Mouse (Mus musculus) liver (tissue): Measurements from ENCODE around the gene Ly6g6c.
"Not testable (repeated sequence)": the region's sequence is repeated elsewhere in the genome, so short reads cannot be mapped to it uniquely, and the experiment has no call there.

Experiments
- DNase-seq: peaks from one replicate; pipeline ENCODE4 v3.0.0-alpha.2; 2020; ENCODE audit warnings: mixed read lengths

Ly6g6c gene

DNA sequence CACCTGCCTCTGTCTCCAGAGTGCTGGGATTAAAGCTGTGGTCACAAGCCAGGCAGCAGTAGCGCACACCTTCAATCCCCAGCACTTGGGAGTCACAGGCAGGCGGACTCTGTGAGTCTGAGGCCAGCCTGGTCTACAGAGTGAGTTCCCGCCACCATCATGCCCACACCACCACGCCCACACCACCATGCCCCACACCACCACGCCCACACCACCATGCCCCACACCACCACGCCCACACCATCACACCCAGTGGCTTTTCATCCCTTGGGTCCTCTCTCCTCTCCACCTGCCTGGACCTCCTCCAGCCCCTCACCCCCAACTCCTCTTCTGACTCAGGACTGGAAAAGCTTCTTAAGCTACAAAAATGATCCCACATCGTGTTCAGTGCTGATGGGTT lies 33.3 kb upstream of the Ly6g6c start:
- no peak for DNase-seq

DNA sequence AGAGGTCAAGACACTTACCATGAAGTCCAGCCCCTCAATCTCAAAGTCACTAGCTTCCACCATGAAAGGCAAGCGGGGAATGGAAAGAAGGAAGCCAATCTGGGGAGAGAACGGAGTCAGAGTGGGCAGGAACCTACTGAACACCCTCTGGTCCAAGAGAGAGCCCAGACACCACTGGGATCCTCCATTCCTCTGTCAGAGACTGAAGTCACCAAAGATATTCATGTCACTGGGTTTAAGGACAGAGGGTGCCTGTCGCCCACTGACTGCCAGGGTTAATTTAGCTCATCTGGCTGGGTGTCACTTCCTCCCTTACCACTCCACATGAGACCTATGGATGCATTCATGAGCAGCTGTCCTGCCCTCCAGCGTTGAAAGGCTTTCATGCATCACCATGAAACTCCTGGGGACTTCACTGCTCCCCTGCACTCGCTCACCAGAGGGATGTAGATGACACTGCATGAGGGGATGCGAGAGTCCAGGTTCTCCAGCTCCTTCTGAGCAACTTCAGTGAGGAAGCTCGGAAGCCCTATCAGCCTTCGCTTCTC lies 32.8 kb upstream of the Ly6g6c start:
- DNase-seq = no peak

DNA sequence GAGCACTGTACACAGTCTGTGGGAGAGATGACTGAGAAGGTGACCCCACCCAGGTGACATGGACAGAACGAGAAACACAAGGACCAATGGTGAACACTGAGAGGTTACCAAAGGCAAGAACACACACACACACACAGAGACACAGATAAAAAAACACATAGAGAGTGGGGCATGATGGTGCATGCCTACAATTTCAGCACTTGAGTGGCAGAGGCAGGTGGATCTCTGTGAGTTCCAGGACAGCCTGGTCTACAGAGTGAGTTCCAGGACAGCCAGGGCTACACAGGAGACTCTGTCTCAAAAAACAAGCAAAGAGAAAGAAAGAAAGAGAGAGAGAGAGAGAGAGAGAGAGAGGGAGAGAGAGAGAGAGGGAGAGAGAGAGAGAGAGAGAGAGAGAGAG lies 31.5 kb upstream of the Ly6g6c start:
- DNase-seq = not testable (repeated sequence)

DNA sequence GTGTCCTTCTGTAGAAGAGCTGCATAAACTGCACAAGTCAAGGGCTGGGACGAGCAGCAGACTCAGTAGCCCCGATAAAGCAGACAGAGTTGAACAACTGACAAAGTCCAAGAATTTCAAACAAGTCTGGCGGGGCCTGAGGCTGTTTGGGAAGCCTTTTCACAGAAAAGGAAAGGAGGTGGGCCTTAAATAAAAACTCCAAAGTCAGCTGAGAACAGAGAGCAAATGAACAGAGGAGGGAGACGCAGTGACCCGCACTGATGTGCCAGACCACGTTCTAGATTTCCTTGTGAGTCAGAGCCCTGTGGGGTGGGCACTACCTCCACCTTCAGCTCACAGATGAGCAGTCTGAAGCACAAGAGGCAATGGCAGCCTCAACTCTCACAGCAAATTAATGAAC lies 30.3 kb upstream of the Ly6g6c start:
- DNase-seq = no peak

DNA sequence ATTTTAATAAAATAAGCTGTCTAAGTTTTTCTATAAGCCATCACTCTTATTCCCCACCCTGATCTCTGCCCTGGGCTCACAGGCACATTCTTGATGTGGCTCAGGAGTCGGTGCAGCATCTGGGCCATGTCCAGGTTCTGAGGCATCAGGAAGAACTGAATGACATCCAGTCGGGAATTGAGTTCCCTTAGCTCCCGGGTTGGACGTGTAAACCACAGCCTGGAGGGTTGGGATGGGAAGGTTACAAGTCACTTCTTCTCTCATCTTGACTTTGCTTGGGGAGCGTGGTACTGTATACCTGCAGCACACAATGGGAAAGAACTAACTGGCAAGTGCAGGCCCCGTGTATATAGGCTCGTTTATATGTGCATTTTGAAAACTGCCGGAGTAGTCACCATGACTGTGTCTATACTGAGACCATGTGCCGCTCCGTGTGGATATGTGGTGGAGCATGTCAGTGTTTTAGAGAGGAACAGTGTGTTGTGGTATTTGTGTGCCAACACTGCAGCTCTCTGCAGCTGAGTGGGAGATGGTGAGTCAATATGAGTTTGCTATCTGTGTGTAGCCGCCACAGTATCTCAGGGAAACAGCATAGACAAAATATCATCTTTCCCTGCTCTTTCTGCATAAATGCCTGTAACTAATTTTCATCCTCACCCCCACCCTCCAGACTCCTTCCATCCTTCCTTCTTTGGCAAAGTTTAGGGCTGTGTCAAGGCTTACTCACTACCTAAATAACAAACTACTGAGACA lies 25.9 kb upstream of the Ly6g6c start:
- no peak for DNase-seq

DNA sequence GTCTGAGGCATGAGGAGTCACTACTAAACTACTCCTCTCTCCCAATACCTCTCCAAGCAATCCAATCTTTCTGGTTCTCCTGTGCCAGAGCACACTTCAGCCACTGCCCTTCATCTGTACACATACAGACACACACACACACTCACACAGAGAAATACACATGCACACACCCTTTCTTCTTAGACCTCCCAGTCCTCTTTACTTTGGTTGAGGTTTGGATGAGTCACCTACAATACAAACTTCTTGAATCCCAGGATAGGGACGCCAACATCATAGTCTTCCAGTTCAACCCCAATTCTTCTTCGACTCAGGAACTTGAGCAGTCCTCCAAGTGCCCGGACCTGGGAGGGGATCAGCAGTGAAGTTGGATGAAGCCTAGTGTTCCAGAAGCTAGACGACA lies 21.4 kb upstream of the Ly6g6c start:
- no peak for DNase-seq

DNA sequence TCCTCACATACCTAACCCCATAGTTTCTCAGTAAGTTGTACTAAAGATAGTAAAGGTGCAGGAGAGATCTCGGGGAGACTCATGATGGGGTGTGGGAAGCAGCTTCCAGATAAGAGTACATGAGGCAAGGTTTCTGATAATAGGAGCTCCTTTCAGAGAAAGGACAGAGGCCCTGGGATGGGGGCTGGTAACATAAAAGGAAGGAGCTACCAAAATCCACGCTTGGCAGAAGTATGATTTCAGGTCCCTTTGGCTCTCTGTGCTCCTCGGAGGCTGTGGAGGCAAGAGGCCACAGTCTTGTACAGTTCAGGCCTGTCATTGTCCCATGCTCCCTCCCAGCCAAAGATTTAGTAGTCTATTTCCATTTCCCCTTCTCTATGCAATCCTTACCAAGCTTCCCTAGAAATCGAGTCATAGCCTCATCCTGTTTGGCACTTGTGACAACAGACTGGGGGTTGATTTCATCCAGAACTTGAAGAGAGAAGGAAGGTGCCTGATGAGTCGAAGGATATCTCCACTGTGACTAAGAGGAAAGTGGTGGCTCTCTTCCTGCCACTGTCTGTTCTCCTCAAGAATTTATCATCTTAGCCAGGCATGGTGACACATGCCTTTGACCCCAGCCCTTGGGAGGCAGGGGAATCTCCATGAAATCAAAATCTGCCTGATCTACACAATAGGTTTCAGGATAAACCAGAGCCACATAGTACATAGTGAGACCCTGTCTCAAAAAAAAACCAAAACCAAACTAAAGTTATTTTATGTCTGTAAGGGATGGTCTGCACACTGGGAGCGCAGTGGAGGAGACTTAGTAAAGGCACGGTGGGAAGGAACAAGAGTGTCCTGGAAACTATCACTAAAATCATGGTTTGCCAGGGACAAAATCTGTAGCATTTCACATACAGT lies 20.0 kb upstream of the Ly6g6c start:
- DNase-seq = peak; percentile 72

DNA sequence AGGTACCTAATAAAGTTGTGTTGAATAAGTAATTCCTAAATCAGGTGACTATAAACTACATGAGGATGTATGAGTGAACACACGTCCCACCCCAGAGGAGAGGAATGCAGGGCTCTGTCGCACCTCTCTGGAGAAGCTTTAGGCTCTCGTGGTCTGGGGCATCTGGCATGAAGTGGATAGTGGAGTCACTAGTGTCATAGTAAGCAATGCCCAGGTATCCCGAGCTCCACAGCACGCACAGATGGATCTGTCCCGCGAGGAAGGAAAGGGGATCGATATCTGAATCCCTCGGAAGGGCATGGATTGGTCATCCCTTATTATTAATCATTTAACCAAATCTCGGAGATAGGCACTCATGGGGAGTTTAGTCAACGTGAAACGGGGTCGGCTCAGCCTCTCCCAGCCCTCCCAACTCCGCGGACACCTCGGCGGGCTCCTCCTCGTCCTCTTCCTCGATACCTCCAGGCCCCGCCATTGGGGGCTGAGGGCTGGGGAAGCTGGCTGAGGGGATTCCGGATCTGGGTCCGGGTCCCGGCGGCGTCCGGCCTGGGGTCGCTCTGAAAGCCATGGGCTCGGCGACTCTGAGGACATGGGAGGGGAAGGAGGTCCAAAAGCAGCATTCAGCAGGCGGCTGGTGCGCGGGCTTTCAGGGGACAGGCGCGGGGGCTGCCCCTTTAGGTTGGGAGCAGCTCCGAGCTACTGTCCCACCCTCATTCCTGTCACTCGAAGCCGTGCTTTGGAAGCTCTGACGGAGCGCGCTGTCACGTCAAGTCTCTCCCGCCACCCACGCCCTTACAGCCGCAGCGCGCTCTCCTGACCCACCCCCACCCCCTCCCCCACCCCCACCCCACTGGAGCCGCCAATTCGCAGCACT lies 19.1 kb upstream of the Ly6g6c start:
- DNase-seq = peak; percentile 30

DNA sequence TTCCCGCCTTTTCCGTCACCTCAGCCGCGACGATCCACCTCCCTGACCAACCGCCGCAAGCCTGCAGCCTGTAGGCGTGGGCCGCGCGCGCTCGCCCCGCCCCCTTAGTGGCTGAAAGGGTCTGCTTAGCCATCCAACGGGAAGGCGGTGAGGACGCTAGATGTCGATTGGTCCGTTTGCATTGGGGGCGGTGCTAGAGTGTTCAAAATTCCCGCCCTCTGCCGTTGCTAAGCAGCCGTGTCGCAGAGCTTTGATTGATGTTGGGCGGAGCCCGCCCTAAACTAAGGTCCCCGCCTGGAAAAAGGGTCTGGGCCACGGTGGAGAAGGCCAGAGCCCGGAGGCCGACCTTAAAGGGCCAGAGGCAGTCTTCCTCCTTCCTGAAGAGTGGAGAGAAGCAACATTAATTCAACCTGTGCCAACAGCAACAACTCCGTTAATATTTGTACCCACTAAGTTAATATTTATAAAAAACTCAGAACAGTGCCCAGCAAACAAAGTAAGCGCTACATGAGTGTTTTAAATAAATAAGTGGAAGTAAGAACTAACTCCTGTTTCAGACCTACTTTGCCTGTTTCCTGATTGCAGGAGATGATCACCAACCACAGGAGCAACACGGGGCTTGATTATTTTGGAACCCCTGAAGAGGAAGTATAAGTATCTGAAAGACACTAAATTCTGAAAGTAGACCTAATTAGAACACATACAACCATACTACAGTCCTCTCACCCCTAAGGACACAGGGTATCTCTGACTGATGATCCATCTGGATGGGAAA lies 18.3 kb upstream of the Ly6g6c start, which contains the start of gene Msh5:
Msh5 (minus strand) TSS at position 65 of the 775 bp plus-strand sequence.
- peak; percentile 99 for DNase-seq

DNA sequence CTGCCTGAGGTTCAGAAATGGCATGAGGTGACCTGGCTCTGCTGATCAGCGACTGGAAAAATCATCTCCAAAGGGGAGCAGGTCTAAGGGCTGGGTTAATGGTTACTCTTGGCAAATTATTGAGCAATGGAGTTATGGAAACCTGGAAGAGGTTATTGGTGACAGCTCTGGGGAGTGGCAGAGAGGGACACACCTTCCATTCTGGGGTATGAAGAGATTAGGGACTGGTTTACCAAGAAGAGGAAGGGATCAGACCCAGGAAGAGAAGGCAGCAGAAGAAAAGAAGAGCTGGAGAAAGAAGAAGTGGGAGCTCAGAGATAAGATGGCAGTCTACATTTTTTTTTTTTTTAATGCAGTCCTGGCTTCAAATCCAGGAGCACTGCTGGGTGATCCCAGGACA lies 17.5 kb upstream of the Ly6g6c start:
- DNase-seq = peak; percentile 40

DNA sequence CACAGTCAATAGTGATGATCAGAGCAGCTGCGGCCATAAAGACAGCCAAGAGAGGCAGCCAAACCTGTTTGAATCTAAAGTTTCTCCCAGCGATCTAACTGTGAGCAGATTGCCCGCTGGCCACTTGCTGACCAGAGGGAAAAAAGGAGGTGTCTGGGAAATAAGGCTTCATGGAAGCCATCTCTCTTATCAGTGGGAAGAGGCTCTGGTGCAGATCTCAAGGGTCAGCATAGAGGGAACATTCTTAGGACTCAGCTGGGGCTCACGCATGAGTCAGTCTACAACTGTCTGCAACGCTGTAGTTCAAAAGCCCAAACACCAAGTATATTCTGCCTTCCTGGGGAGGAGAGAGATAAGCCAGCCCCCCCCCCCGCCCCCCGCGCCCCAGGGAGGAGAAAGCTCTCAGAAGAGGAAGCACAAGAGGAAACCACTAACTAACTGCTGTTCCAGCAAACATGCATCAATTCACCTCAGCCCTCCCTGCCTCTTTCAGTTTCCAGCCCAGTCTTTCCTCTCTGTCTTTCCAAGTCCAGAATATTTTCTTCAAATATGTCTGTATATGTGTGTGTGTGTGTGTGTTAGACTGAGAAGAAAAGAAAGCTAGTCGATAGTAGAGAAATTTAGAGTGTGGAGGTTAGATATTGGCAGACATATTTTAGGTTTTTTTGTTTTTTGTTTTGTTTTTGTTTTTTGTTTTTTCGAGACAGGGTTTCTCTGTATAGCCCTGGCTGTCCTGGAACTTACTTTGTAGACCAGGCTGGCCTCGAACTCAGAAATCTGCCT lies 16.8 kb upstream of the Ly6g6c start:
- peak; percentile 80 for DNase-seq

DNA sequence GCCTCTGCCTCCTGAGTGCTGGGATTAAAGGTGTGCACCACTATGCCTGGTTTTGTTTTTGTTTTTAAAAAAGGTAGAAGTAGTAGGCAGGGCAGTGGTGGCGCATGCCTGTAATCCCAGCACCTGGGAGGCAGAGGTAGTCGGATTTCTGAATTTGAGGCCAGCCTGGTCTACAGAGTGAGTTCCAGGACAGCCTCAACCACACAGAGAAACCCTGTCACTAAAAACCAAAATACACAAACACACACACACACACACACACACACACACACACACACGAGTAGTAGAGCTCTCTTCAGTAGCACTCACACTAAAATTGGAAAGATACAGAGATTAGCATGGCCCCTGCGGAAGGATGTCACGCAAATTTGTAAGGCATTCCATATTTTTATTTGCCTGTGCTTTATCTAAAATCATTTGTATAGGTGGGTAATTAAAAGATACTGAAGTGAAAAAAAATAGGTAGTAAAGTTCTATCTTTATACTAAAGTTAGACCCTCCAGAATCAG lies 16.2 kb upstream of the Ly6g6c start:
- DNase-seq = no peak

DNA sequence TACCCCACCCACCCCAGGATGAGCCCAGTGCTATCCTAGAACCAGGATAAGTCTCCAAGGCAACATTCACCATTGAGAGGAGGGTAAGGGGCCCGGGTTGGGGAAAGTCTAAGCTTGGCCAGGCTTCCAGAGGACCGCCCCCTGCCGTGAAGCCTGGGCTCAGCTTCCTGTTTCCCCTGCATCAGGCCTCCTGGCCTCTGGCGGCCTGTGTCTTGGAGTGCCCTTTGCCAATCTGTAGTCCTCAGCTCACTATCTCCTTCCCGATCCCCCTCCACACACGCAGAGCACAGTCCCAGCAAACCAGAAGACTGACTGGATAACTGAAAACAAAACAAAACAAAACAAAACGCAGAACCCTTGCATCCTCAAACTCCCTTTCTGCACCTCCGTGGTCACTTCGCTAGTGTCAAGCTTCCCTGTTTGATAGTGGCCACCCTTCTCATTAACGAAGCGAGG lies 15.6 kb upstream of the Ly6g6c start, which contains the start of gene Clic1:
Clic1 (plus strand) TSS at position 406 of the 456 bp plus-strand sequence.
- DNase-seq = peak; percentile 81

DNA sequence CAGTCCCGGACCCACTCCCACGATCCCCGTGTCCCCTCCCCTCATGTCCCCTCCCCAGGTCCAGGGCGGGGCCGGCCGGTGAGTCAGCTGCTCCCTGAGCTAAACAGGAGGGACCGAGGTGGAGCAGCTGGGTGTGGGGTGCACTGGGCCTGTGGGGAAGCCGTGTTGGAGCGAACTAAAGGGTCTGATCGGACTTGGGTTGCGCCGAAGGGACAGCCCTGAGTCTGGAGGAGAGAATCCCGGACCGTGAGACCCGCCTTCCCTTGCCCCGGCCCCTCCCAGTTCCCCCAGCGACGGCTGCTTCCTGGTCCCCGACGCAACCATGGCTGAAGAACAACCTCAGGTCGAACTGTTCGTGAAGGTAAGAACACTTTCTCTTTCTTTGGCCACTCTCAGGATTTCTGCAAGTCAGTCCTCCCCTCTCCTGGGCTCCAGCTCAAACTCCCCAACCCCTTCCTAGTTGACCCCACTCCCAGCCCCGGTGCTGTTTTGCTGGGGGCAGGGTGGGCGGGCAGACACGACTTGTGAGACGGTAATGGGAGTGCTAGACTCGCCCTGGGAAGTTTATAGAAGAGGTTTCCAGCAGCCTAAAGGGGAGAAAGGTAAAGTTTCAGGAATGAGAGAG lies 14.9 kb upstream of the Ly6g6c start:
- peak; percentile 88 for DNase-seq

DNA sequence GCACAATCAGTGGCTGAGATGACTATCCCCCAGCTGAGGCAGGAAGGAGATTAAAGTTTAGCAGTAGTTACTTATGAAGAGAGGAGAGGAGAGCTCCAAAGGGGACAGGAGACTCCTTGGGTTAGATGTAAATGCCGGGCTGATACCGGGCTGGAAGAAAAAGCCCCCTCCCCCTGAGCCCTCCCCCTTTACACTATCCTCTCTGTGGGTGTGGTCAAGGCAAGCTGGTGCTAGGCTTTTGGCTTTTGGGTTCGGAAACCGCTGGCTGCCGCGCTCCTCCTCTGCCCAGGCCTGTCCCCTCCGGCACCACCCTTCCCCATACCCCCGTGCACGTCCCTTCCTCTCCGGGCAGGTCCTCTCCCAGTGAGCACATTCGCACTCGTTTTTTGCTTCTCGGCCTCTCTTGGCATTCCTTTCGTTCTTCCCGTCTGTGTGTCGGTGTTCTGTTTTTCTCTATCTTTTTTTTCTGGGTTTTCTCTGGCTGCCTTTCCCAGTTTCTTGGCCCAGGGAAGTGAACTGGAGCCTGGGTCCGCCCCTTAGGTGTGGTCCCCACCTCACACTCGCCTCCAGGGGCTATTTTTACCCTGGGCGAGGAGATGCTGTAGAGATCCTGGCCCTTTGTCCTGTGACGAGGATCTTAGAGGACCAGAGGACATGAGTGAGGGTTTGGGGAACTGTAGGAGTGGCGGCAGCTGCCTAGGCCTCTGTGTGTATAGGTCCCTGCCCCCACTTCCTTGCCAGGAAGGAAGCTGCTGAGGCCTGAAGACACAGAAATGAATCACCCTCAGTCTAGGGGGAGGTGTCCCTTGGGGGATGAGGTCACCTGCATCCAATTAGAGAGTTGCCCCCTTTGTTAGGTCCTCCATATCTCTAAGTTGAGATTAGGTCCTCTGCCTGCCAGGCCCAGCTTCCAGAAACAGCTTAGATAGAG lies 13.8 kb upstream of the Ly6g6c start:
- peak; percentile 77 for DNase-seq

DNA sequence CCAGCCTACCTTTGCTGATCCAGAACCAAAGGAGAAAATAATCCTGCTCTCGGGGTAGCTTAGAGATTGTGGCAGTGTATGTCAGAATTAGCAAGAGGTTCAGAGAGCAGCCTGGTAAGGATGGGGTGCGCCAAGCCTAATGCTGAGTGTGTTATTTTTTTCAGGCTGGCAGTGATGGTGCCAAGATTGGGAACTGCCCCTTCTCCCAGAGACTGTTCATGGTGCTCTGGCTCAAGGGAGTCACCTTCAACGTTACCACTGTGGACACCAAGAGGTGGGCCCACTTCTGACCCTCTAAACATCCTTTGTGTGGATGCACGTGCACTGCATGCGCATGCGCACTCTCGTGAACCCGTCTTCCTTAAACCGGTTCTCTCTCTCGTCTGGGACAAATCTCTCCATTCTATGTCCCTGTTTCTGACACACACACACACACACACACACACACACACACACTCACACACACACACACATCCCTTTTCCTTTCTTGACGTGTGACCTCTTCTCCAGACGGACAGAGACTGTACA lies 12.9 kb upstream of the Ly6g6c start:
- no peak for DNase-seq

DNA sequence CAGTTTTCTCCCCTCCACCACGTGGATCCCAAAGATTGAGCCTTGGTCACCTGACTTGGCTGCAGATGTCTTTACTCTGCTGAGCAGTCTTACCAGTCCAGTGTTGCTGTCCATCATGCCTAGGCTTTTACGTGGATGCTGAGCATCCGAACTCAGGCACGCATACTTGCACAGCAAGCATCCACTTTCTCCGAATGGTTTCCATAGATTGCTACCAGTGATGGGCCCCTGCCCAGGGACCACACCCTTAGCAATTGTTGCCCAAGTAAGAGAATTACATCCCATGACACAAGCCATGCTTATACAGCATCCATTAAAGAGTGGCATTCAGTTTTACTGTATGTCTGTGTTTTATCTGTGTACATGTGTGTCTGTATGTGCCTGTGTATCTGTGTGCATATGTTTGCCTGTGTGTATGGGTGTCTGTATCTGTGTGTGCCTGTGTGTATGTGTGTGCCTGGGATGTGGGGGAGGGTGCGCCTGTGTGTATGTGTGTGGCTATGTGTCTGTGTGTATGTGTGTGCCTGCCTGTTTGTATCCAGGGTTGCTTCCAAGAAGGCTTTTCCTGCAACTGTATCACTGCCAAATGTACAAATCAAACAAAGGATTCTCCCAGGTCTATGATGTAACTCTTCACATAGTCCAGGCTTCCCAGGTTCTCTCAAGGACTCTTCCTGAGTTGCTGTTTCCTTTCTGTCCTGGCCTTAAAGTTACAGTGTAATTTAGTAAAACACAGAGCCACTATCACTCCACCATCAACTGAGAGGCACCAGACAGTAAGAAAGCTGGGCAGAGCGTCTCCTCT lies 9.3 kb upstream of the Ly6g6c start:
- no peak for DNase-seq

DNA sequence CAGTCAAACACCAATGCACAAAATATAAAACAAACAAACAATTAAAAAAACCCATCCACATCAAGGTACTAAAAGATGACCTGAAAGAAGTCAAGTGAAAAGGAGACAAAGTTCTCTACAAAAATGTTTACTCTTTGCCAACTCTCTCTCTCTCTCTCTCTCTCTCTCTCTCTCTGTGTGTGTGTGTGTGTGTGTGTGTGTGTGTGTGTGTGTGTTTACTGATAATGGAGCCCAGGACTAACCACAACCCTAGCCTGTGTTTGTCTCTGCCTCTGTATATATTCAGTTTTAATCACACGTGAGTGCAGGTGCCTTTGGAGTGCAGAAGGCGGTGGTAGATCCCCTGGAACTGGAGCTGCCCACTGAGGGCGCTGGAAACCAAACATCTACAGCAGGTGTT lies 8.1 kb upstream of the Ly6g6c start:
- DNase-seq = no peak
